Mouse (Mus musculus) bone marrow macrophage, adult 2 months (primary cell): Measurements from ENCODE around the gene Slitrk3. TPM values are rescaled to one million over a fixed set of nuclear protein-coding genes. Genes with fewer than 3 reads are reported as not detected.

Experiments
- H3K27ac ChIP-seq: 2 replicates; pipeline ENCODE4 v1.5.1; 2012; ENCODE audit warnings: low read depth, low read length; ENCODE audit not compliant: insufficient read depth
- H3K4me1 ChIP-seq: 2 replicates; pipeline ENCODE4 v1.6.1; 2012; ENCODE audit warnings: low read length; ENCODE audit not compliant: control insufficient read depth, insufficient read depth
- H3K4me3 ChIP-seq: 2 replicates; pipeline ENCODE4 v1.5.1; 2012; ENCODE audit warnings: mild to moderate bottlenecking, low read length, moderate library complexity; ENCODE audit not compliant: insufficient read depth
- CTCF ChIP-seq: IDR thresholded peaks from 2 replicates; pipeline ENCODE4 v1.5.1; 2012; ENCODE audit warnings: low read depth, mild to moderate bottlenecking, low read length, moderate library complexity
- POLR2A ChIP-seq: IDR thresholded peaks from 2 replicates; pipeline ENCODE4 v1.6.1; 2012; ENCODE audit warnings: mild to moderate bottlenecking, low read depth, low read length, borderline replicate concordance
- polyA plus RNA-seq: library from polyadenylated mRNA; stranded (reverse); fragments of >200 nt; gene quantifications from 2 replicates; pipeline ENCODE4 v1.2.4, GENCODE M21; 2012; ENCODE audit not compliant: missing spikeins, insufficient read depth, insufficient read length

Slitrk3 gene
- polyA plus RNA-seq, 1 experiment = not detected

GRCm38 (mm10) chr3:73046248-73046647 lies 11.4 kb downstream of the Slitrk3 start:
- Histone ChIP-seq H3K4me3 (no peak overlapping the region), H3K27ac (no peak overlapping the region), H3K4me1 (no peaks in the 10 kb centered on the region)
- no peak for TF ChIP-seq CTCF
- no peak for TF ChIP-seq POLR2A

DNA sequence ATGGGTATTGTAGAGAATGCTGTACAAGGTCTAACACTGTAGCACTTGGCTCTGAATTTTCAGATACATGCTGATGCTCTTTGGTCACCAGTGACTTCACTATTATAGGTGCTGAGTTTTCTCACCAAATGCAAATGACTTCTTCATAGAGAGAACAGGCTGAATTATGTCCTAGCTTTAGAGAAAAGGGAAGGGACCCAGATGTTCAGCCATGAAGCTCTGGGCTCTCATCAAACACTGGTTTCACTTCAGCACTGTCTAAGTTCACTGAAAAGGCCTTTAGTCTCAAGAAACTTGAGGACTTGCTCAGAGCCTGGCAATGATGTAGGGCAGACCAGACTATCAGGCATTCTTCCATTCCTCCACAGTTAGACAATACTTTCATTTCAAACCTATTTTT lies 15.3 kb downstream of the Slitrk3 start:
- TF ChIP-seq POLR2A = no peak
- Histone ChIP-seq H3K4me3 (no peak overlapping the region), H3K27ac (no peak overlapping the region), H3K4me1 (no peaks in the 10 kb centered on the region)

DNA sequence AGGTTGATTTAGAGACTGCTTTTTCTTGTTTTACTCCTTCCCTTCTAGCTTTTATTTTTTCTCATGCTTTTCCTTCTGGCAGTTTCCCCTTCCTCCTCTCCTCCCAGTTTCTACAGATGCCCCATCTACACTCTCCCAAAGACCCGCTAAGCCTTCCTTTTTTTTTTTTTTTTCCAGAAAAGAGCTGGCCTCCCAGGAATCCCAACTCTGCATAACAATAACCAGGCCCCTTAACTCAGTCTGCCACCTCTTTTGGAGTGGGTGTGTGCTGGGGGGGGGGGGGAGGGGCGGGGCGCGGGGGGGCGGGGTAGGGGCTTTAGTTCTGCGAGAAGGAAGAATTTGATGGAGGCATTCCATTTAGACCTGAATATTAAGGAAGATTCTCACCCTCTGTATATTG lies 51.6 kb downstream of the Slitrk3 start:
- no peak for TF ChIP-seq CTCF
- TF ChIP-seq POLR2A = no peak
- Histone ChIP-seq H3K27ac (no peak overlapping the region), H3K4me3 (no peak overlapping the region), H3K4me1 (no peaks in the 10 kb centered on the region)

DNA sequence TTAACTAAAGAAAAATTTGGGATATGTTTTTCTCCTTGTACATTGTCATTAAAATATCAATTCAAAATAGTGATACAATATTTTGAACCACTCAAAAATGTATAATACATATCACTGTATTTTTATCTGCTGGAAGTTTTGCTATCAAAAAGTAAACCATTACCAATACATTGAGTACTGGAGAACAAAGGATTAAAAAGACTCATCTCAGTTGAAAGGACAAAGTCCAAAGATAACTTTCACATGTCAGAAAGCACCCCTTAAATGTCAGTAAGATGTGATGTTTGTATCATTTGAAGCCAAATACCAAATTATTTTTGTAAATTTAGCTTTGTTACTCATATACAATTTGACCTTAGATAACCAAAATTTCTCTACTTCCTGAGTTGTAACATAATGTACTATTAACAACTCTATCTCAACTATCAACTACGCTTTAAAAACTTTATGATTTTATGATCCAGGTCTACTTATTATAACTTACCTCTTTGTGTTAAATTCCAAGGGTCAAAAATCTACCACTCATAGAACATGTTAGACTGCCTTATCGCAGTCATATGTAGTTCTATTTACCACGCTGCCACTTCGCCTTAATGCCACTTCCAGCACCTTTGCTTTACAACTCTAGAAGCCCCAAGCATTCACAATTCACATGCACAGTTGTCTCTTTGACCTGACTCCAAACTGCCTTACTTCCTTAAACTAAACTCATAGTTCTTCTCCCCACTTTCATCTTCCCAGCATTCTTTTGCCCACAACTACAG lies 54.5 kb downstream of the Slitrk3 start:
- no peak for TF ChIP-seq POLR2A
- no peaks in the 10 kb centered on the region for H3K4me1 ChIP-seq
- no peak overlapping the region for H3K27ac ChIP-seq

DNA sequence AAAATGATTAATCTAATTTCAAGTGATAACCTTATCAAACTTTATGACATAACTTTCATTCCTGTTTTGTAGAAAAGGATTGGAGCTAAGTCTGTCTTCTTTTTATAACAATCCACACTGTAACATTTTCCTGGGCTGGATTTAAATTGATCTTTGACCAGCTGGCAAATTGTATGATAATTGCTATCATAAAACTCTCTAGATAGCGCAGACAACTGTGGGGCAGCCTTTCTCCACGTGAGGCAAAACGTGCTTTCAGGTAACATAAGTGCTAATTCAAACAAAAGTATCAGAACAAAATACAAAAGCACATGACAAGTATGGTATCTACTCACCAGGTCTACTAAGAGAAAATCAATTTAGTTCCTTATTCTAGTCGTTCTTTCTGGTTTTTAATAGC lies 60.1 kb downstream of the Slitrk3 start:
- no peak overlapping the region for H3K27ac ChIP-seq
- H3K4me1 ChIP-seq = no peaks in the 10 kb centered on the region
- no peak overlapping the region for H3K4me3 ChIP-seq
- TF ChIP-seq CTCF (no peak), POLR2A (no peak)

More for the DNA sequence above, 54.5 kb downstream of the Slitrk3 start:
- H3K4me3 ChIP-seq = no peak overlapping the region

Other genes starting within 250 kb of the Slitrk3 start
- gene Sis, start 89.9 kb downstream of the Slitrk3 start, polyA plus RNA-seq = not detected in 2 replicates